Mouse (Mus musculus): ENCODE measurements around the gene Cct4.

- TF ChIP-seq CTCF (IDR thresholded peaks at IDR 0.05; ENCODE audit: low read depth) (no peak), EP300 (optimal IDR thresholded peaks at IDR 0.05) (no peak)
These were observed 11.6 kb upstream of the Cct4 start for GRCm38 (mm10) chr11:22978711-22979110.

Measured in stomach, postnatal 0 days (tissue).